Mouse (Mus musculus) kidney, adult 10 weeks (tissue): ENCODE data around the gene Hic1. TPM values are rescaled to one million over a fixed set of nuclear protein-coding genes. Genes with fewer than 3 reads are reported as not detected.

Experiments used
- polyA plus RNA-seq: library from polyadenylated mRNA; stranded (reverse); fragments of 350-450 nt; fragmentation: Illumina TruSeq; extraction: RNeasy Lipid Tissue Mini Kit (QIAGEN cat#74804); gene quantifications from one replicate; pipeline ENCODE4 v1.2.3, GENCODE M21; 2014; ENCODE audit warnings: low read depth, low replicate concordance

Gene Hic1
- 0.28 TPM for polyA plus RNA-seq

DNA sequence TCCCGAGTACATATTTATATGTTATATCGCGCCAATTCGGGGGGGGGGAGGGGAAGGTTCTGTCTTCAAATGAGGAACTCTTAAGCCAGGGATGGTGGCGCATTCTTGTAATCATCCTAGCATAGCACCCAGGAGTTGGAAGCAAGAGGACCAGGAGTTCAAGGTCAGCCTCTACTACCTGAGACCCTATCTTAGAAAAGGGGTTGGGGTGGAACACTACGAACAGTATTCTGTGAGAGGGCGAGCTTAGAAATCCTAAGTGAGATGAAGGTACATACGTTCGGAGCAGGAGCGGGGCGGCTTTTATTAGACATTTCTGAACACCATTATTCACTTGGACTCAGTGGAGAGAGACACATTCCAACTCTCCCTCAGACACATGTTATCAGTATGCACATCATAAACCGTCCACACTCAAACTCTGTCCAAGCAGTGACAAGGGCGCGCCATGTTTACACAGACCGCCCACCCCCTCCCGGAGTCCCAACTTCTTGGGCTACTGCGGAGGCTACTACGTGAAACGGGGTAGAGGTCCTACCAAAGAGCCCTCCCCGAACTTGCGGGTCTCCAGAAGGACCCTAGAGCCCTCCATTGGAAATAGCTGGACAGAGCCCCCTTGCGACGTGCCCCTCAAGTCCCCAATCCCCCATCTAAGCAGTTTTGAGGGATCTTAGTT, at the start of gene Hic1:
Gene Hic1, minus strand, starts transcription at position 115 of the 676 bp plus-strand sequence.

DNA sequence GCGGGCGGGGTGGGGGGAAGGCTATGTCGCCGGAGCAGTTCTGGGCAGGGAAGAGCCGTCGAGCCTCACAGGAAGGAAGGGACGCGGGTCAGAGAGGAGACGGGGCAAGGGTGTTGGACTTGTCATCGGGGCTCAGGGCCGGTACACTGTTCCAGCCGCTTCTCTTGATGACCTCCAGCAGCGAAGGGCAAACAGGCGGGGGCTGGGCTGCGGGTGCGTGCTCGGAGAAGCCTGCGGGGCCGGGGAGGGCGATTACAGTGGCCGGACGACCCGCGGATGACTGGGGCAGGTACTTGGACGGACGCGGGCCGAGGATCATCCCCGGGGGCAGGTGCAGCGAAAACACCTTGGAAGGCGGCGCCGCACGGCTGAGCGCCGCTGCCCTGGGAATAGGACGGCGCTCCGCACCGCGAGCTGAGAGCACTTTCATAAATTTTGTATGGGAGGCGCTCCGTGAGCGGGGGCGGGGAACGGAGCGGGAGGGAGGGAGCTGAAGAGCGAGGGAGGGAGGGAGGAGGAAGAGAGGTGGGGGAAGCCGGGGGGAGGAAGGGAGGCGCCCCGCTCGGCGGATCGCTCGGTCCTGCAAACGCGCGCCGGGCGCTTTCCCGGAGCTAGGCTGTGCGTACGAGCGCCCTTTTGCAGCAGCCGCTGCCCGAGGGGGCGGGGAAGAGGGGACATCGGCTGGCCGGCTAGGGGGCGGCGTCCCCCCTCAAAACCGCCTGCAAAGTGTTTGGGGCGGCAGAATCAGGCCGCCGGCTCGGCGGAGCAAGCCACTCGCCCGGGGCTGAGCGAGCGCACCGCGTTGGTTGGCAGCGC, 24.1 kb upstream of the Hic1 start, which contains the start of gene Rtn4rl1:
Gene Rtn4rl1, plus strand, starts transcription at position 528 of the 816 bp plus-strand sequence.

GRCm38 (mm10) chr11:75190905-75191441, 21.7 kb upstream of the Hic1 start, which contains the start of gene Dph1:
Gene Dph1, minus strand, starts transcription at chr11:75191241.

DNA sequence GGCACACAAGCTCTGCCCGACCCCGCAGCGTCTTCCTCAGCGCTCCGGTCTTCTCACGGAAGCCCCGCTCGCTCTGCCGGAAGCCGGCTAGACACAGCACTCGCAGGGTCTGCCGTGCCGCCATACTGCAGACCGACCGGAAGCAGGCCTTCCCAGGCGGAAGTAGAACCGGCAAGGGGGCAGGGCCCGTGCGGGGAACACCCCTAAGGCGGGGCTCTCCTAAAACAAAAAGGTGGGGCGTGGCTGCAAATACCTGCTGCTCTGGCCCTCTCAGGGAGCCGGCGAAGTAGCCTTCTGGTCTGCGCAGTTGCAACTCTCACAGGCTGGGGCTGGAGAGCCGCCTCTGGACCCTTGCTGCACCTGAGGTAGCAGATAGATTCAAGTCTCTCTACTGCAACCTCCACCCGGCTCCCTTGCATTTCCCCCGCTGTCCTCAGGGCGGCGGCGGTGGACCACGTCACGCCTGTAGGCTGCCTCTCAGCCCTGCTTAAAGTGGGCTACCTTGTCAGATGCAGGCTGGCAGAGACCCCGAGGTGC, 9.4 kb upstream of the Hic1 start, which contains the start of gene Ovca2:
Gene Ovca2, minus strand, starts transcription at position 164 of the 537 bp plus-strand sequence.

Other genes with a start within 250 kb of the Hic1 start
- gene Smg6, start 243.7 kb downstream of the Hic1 start, polyA plus RNA-seq, result 13.0 TPM
- 171 TPM for gene Srr, start 243.6 kb downstream of the Hic1 start, polyA plus RNA-seq
- gene Ovca2, start 9.3 kb upstream of the Hic1 start, polyA plus RNA-seq, result 21.4 TPM
- gene Dph1, start 21.7 kb upstream of the Hic1 start, polyA plus RNA-seq, result 1.5 TPM
- 2.1 TPM for gene Rtn4rl1, start 24.3 kb upstream of the Hic1 start, polyA plus RNA-seq
- gene Rpa1, start 178.8 kb upstream of the Hic1 start, polyA plus RNA-seq, result 33.1 TPM
- gene Smyd4, start 178.9 kb upstream of the Hic1 start, polyA plus RNA-seq, result 6.0 TPM